Mouse (Mus musculus) bone marrow, adult 2 months (tissue): Measurements from ENCODE around the gene Gcg.

Source experiments
- CTCF ChIP-seq: fragments of 200-500 bp; IDR thresholded peaks from 2 replicates; pipeline ENCODE4 v1.5.1; 2011; ENCODE audit warnings: low read length, control low read depth; ENCODE audit not compliant: control insufficient read depth, insufficient read depth
- POLR2A ChIP-seq: fragments of 200-500 bp; IDR thresholded peaks from 2 replicates; pipeline ENCODE4 v1.6.1; 2011; ENCODE audit warnings: low read depth, mild to moderate bottlenecking, control low read depth, low read length, borderline replicate concordance; ENCODE audit not compliant: control insufficient read depth

- TF ChIP-seq CTCF (no peak), POLR2A (no peak)
Observed at GRCm38 (mm10) chr2:62504269-62504796, 20.9 kb upstream of the Gcg start.
